Mouse (Mus musculus): ENCODE measurements around the gene Gprc5c. TPM values are rescaled to one million over a fixed set of nuclear protein-coding genes. Genes with fewer than 3 reads are reported as not detected.
A peak's percentile ranks its signal among the peaks of the same experiment; 100 is the strongest.

The Gprc5c gene
- polyA plus RNA-seq, 1 experiment from 2014 or later = 46.3 TPM

DNA sequence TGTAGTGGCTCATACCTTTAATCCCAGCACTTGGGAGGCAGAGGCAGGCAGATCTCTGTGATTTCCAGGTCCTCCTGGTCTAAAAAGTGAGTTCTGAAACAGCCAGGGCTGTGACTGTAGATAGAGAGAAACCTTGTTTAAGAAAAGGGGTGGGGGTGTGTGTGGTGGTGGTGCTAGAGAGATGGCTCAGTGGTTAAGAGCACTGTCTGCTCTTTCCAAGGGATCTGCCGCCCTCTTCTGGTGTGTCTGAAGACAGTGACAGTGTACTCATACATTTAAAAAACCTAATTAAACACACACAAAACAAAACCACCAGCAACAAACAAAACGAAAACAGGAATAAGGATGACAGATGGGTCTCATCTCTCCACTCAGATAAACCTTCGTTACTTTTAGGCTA, 11.7 kb downstream of the Gprc5c start:
- Histone ChIP-seq H3K36me3 (peaks cover 36% of the 10 kb centered on the region), H3K4me1 (peaks cover 26% of the 10 kb centered on the region), H3K9me3 (no peaks in the 10 kb centered on the region), H3K27ac (no peak overlapping the region), H3K27me3 (ENCODE audit: insufficient read depth, poor library complexity, severe bottlenecking) (no peaks in the 10 kb centered on the region), H3K4me3 (no peak overlapping the region)
- WGBS = 84% methylated on average over 3 of the region's 3 CpGs
- DNase-seq (ENCODE audit: low spot score) = no peak

DNA sequence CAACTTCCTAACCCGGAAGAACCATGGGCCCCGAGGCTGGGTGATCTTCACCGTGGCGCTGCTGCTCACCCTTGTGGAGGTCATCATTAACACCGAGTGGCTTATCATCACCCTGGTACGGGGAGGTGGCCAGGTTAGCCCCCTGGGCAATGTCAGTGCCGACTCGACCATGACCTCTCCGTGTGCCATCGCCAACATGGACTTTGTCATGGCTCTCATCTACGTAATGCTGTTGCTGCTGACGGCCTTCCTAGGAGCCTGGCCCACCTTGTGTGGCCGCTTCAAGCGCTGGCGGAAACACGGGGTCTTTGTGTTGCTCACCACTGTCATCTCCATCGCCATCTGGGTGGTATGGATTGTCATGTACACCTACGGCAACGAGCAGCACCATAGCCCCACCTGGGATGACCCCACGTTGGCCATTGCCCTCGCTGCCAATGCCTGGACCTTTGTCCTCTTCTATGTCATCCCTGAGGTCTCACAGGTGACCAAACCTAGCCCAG, 13.0 kb downstream of the Gprc5c start:
- no peak overlapping the region for H3K27ac ChIP-seq
- H3K36me3 ChIP-seq = peaks cover 45% of the 10 kb centered on the region
- DNase-seq (ENCODE audit: low spot score) = no peak
- no peaks in the 10 kb centered on the region for H3K27me3 ChIP-seq (ENCODE audit: insufficient read depth, poor library complexity, severe bottlenecking)
- no peak overlapping the region for H3K4me3 ChIP-seq
- peaks cover 35% of the 10 kb centered on the region for H3K4me1 ChIP-seq
- 88% methylated on average over 21 of the region's 21 CpGs for WGBS
- no peaks in the 10 kb centered on the region for H3K9me3 ChIP-seq

DNA sequence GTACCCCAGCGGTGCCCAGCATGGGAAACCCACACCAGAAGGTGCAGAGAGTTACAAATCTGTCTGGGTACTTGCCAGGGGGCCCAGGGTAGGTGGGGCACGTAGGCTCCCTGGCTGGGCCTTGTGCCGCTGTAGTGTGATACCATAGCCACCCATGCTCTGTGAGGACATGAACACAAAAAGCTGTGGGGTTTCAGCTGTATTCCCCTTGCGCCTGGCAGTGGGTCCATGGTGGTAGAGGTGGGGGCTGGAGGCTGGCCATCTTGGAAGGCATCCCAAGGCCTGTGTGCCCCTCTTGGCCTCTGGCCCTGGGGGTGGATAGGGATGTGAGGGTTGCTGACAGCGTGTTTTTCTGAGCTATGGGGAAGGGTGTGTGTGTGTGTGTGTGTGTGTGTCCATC, 15.0 kb downstream of the Gprc5c start:
- 74% methylated on average over 5 of the region's 5 CpGs for WGBS
- H3K4me3 ChIP-seq = no peak overlapping the region
- H3K9me3 ChIP-seq = no peaks in the 10 kb centered on the region
- H3K4me1 ChIP-seq = peaks cover 38% of the 10 kb centered on the region
- no peak for DNase-seq (ENCODE audit: low spot score)
- peak overlapping the region; percentile 79 for H3K27ac ChIP-seq
- H3K36me3 ChIP-seq = peaks cover 66% of the 10 kb centered on the region
- H3K27me3 ChIP-seq (ENCODE audit: insufficient read depth, poor library complexity, severe bottlenecking) = no peaks in the 10 kb centered on the region

DNA sequence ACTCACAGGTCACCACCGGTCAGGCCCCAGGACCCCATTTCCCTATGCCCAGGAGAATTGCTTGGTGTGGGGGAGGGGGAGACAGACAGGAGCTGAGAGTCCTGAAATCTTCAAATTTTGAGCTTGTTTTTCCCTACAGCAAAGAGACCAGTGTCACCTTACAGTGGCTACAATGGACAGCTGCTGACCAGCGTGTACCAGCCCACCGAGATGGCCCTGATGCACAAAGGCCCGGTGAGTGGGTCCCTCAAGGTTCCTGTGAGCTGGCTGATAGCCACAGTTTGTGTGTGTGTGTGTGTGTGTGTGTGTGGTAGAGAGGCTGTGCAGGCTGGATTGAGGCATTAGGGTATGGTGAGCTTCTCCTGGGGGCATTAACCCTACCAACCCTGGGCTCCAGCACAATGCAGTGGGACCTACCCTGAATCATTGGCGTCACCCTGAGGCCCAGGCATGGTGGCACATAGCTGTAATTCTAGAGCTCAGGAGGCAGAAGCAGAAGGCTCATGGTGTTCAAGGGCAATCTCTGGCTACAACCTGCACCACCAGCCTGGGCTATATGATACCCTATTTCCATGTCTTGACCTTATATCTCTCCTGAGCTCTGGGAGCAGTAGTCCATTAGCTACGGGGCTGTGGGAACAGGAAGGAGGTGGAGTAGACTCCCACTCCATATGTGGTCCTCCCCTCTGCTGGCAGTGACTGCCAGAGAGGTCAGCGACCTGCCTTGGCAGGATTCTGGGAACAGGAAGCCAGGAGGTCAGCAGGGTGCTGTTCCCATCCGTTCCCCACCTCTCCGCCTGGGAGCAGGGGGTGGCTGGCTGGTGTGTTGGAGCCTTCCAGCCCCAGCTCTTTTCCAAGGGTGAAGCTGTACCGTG, 15.8 kb downstream of the Gprc5c start:
- WGBS = 42% methylated on average over 10 of the region's 10 CpGs
- H3K27me3 ChIP-seq (ENCODE audit: insufficient read depth, poor library complexity, severe bottlenecking) = no peaks in the 10 kb centered on the region
- DNase-seq (ENCODE audit: low spot score) = no peak
- H3K9me3 ChIP-seq = no peaks in the 10 kb centered on the region
- H3K36me3 ChIP-seq = peaks cover 72% of the 10 kb centered on the region
- H3K4me1 ChIP-seq = peaks cover 38% of the 10 kb centered on the region
- peak overlapping the region; percentile 79 for H3K27ac ChIP-seq
- H3K4me3 ChIP-seq = no peak overlapping the region; the same call in 1 of the 2 replicates

DNA sequence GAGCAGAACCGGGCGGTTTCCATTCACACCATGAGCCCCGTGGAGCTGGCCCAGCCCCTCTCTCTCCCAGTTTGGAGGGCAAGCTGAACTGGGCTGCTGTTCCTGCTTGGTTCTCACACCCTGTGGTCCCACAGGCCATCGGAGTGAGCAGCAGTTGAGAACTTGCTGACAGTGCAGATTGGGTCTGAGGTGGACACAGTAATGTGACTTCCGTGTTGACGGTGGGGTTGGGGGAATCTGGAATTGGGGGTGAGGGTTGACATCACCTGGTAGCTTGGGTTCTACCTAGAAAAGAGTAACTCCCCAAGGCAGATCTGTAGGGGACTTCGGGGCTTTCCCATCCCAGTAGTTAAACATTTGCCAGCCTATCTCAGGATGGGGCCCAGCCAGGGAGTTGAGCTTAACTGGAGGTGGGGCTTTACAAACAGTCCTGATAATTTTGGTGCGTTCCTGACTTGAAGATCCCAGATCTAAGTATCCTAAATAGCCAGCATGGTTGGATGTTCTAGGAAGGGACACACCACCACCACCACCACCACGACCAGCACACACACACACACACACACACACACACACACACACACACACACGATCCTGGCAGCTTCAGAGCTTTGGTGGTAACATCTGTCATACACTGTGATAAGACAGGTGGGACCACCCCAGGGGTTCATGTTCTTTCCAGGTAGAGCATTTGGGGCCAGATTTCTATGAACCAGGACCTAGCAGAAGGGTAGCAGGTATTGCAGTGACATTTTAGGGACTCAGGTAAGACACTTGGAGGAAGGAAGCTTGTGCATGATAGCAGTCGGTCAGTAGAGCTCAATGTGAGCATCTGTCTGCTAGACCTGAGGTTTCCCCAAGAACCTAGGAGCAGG, 16.6 kb downstream of the Gprc5c start:
- WGBS = 46% methylated on average over 11 of the region's 11 CpGs
- H3K9me3 ChIP-seq = no peaks in the 10 kb centered on the region
- peak overlapping the region; percentile 79 for H3K27ac ChIP-seq
- H3K4me3 ChIP-seq = no peak overlapping the region; the same call in 1 of the 2 replicates
- H3K36me3 ChIP-seq = peaks cover 70% of the 10 kb centered on the region
- H3K27me3 ChIP-seq (ENCODE audit: insufficient read depth, poor library complexity, severe bottlenecking) = no peaks in the 10 kb centered on the region
- H3K4me1 ChIP-seq = peaks cover 42% of the 10 kb centered on the region
- no peak for DNase-seq (ENCODE audit: low spot score)

DNA sequence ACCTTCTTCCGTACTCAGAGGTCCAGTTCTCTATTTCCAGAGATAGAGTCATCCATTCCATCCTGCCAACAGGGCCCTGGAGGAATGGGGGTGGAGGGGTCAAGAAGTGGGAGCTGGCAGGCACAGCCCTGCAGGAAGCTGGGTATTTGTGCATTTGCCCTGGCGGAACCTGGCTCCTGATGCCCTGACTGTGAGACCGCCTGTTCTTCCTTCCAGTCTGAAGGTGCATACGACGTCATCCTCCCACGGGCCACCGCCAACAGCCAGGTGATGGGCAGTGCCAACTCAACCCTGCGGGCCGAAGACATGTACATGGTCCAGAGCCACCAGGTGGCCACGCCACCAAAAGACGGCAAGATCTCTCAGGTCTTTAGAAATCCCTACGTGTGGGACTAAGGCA, 17.3 kb downstream of the Gprc5c start:
- Histone ChIP-seq H3K36me3 (peaks cover 69% of the 10 kb centered on the region), H3K4me1 (peaks cover 48% of the 10 kb centered on the region), H3K27ac (peak overlapping the region; percentile 79; the same call in 1 of the 2 replicates)

DNA sequence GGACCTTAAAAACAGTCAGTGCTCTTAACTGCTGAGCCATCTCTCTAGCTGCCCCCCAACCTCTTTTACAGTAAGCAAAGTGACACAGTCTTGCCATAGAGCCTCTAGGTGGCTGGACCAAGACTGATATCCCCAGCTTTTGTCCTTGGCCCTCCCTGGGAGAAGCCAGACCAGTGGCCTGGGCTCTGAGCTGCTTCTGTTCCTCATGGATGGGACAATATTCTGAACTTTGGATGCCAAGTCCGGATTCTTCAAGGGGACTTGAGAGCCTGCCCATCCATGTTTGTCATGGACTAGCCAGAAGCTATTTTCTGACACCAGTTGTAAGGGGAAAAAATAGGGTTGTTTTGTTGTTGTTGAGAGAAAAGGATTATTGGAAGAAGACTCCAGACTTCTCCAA, 18.8 kb downstream of the Gprc5c start:
- Histone ChIP-seq H3K36me3 (peaks cover 55% of the 10 kb centered on the region), H3K4me1 (peaks cover 58% of the 10 kb centered on the region), H3K27me3 (ENCODE audit: insufficient read depth, poor library complexity, severe bottlenecking) (no peaks in the 10 kb centered on the region), H3K27ac (no peak overlapping the region), H3K9me3 (no peaks in the 10 kb centered on the region), H3K4me3 (no peak overlapping the region)
- DNase-seq (ENCODE audit: low spot score) = no peak
- 71% methylated on average over 1 of the region's 1 CpGs for WGBS

More for the DNA sequence above, 17.3 kb downstream of the Gprc5c start:
- H3K9me3 ChIP-seq = no peaks in the 10 kb centered on the region
- H3K4me3 ChIP-seq = no peak overlapping the region
- WGBS = 90% methylated on average over 12 of the region's 12 CpGs
- no peaks in the 10 kb centered on the region for H3K27me3 ChIP-seq (ENCODE audit: insufficient read depth, poor library complexity, severe bottlenecking)
- DNase-seq (ENCODE audit: low spot score) = no peak

DNA sequence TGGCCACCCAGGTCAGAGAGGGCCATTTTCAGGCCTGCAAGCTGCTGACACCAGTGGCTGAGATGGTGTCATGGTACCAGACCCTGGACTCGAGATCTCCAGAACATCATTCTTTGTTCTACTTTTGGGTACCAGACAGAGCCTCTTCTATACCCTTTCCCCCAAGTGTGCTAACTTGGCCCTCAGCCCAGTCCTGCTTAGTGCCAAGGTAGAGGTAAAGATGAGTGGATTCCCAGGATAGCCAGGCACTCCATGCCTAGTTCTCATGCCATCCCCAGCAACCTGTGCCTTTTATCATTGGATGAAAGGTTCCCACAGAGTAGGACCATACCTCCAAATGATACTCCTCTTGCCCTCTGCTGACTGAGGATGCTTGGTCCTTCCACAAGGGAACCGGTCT, 20.6 kb downstream of the Gprc5c start:
- H3K27me3 ChIP-seq (ENCODE audit: insufficient read depth, poor library complexity, severe bottlenecking) = no peaks in the 10 kb centered on the region
- DNase-seq (ENCODE audit: low spot score) = no peak
- H3K9me3 ChIP-seq = no peaks in the 10 kb centered on the region
- H3K36me3 ChIP-seq = peaks cover 46% of the 10 kb centered on the region
- H3K4me1 ChIP-seq = peaks cover 67% of the 10 kb centered on the region
- H3K4me3 ChIP-seq = no peak overlapping the region
- no peak overlapping the region for H3K27ac ChIP-seq
- WGBS = 83% methylated on average over 2 of the region's 2 CpGs

DNA sequence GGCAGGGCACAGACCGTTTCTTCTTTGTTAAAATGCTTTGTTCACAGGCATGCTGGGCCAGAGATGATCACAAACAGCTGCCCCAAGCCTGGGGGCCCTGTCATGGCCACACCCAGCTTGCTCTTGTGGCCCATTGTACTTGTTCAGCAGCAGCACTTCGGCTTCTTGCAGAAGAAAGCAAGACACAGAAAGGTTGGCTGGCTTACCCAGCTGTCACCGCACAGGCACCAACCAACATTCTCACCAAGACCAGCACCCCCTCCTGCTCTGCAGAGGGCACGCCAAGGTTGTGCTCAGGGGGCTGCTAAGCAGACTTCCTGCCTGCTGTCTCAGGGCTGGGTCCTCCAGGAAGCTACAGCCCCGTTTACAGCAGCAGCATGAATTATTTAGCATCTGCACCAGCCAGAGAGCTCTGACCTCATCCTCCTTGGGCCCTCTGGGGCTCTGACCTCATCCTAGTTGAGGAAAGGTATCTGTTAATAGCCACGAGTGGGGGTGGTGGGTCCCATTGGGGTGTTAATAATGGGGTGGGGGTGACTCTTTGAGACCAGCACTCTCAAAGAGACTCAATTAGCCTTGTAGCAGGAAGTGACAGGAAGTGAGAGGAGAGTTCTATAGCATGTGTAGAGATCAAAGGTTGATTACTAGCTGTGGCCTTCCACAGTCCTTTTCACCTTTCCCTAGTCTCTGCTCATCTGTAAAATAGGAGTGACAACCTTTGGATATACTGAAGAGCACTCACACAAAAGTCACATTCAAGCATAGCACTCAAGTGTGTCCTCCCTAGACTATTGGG, 22.3 kb downstream of the Gprc5c start:
- Histone ChIP-seq H3K9me3 (no peaks in the 10 kb centered on the region), H3K27me3 (ENCODE audit: insufficient read depth, poor library complexity, severe bottlenecking) (no peaks in the 10 kb centered on the region), H3K4me3 (no peak overlapping the region), H3K27ac (peak overlapping the region; percentile 77), H3K4me1 (peaks cover 56% of the 10 kb centered on the region), H3K36me3 (peaks cover 39% of the 10 kb centered on the region)
- WGBS = 26% methylated on average over 6 of the region's 6 CpGs
- no peak for DNase-seq (ENCODE audit: low spot score)

DNA sequence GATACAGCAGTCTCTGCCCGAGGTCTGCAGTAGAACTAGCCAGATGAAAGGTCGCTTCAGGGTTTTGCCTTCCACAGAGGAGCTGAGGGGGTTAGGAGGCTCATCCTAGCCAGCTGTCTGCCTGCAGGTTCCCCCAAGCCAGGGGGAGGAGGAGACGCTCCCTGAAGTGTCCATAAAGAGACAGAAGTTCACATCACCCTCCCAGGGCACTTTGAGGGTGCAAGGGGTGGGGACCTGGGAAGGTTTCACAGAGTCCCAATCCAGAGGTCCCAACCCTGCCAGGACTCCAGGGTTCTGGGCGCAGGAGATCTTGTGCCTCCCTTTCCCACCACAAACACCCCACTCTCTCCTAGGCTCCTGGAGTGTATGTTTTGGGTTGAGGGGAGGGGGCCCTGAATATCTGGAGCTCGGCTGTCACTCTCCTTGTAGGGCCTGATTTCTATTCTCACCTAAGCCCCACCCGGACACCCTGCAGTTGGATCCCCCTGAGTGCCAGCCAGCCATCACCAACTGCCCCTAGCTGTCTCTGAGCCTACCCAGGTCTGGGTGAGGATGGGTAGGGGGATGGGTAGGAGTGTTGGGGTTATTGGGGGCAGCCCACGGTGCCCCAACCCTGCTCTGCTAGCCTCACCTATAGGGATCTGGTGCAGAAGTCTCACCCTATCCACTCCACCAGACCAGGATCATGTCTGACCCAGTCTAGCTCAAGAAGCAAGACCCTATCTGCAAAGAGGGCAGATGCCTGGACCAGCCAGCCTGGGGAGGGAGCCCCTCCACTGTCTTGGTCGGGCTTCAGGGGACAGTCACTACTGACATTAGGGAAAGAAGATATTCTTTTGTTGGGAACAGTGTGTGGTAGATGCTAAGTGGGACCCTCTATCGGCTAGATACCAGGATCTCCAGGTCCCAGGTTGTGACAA, 23.5 kb downstream of the Gprc5c start:
- Histone ChIP-seq H3K27me3 (ENCODE audit: insufficient read depth, poor library complexity, severe bottlenecking) (no peaks in the 10 kb centered on the region), H3K4me3 (no peak overlapping the region), H3K36me3 (peaks cover 27% of the 10 kb centered on the region), H3K4me1 (peaks cover 49% of the 10 kb centered on the region), H3K9me3 (no peaks in the 10 kb centered on the region), H3K27ac (peak overlapping the region; percentile 77)
- 36% methylated on average over 9 of the region's 9 CpGs for WGBS
- no peak for DNase-seq (ENCODE audit: low spot score)

DNA sequence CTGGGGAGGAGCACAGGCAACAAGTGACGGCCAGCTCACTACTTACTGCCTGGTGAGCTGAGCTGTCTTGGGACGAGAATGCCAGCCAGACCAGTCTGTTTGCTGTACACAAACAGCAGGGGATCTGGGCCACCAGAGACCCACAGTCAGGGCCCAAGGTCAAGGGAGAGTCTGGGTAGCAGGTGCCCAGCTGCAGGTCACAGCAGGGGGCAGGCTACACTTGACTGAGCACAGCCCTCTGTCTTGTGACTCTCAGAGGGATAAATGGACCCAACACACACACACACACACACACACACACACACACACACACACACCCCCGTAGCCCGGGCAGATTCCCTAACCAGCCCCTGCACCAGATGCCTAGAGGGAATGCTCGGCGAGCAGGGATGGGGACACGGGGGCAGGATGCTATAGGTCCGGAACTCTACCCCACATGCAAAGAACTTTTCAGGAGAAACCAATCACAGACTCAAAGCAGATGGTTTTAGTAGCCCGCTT, 24.4 kb downstream of the Gprc5c start:
- H3K27me3 ChIP-seq (ENCODE audit: insufficient read depth, poor library complexity, severe bottlenecking) = no peaks in the 10 kb centered on the region
- H3K4me3 ChIP-seq = no peak overlapping the region
- peaks cover 49% of the 10 kb centered on the region for H3K4me1 ChIP-seq
- 14% methylated on average over 9 of the region's 9 CpGs for WGBS
- peak overlapping the region; percentile 32 for H3K27ac ChIP-seq
- H3K36me3 ChIP-seq = peaks cover 18% of the 10 kb centered on the region
- no peaks in the 10 kb centered on the region for H3K9me3 ChIP-seq
- DNase-seq (ENCODE audit: low spot score) = no peak
